Mouse (Mus musculus) gastrocnemius, postnatal 14 days (tissue): ENCODE data around the gene Asic2. TPM values are rescaled to one million over a fixed set of nuclear protein-coding genes. Genes with fewer than 3 reads are reported as not detected.

Source experiments
- DNase-seq: peaks from one replicate; pipeline ENCODE4 v3.0.0; 2021; ENCODE audit warnings: mixed read lengths
- intact Hi-C: fragments of 180-260 bp; cut with DNase I; formaldehyde crosslinking; loops from one replicate; pipeline ENCODE4 v1.15.1; 2025; ENCODE audit warnings: low total_unique reads
- long read RNA-seq, 2 experiments: library from polyadenylated mRNA; stranded (forward); transcript quantifications; one replicate each; pipeline ENCODE4 v2.0.0; 2021
- total RNA-seq, 2 experiments: library from RNA; stranded (reverse); gene quantifications; 2 replicates each; pipeline ENCODE4 v1.2.3; 2021

The Asic2 gene
- under 1 TPM in 1 of 2 experiments, not detected in 1; 0.06 TPM for total RNA-seq
- long read RNA-seq, experiment 1, result 0 reads
- long read RNA-seq, experiment 2, result 0 reads

GRCm38 (mm10) chr11:81968401-81968881 is at the start of gene Asic2:
Gene Asic2 (minus strand): TSS chr11:81968457.
- intact Hi-C loops, result no loop called here
- no peak for DNase-seq

DNA sequence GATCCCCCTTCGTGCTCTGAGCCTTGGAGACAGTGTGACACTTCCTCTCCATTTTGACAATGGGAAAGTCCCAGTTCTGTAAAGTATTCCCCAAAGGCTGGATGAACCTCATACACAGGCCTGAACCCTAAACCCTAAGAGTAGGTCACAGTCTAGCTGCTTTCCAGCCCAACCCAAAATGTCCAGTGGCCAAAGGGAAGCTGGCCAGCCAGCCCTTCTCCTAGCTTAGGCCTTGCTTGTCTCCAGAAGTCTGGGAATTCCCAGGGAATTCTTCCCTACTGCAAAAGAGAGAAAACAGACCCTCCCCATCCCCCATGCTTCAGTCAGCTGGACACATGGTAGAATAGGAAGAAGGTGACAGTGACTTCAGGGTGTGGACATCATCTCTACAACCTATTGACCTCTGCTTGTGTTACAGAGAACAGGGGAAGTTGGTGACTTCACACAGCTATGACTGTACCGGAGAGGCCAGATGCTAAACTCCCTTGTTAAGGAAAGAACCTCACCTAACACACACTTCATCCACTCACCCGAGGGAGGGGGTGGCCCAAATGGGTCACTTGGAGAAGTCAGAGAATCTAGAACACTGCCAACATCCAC is 48.0 kb upstream of the Asic2 start:
- intact Hi-C loops, result no loop called here
- DNase-seq, result peak; percentile 57

GRCm38 (mm10) chr11:82015066-82015465 is 46.8 kb upstream of the Asic2 start:
- intact Hi-C loops, result no loop called here
- DNase-seq, result no peak

- DNase-seq, result no peak
- intact Hi-C loops, result no loop called here
Measured at GRCm38 (mm10) chr11:82013756-82014155, 45.5 kb upstream of the Asic2 start.

DNA sequence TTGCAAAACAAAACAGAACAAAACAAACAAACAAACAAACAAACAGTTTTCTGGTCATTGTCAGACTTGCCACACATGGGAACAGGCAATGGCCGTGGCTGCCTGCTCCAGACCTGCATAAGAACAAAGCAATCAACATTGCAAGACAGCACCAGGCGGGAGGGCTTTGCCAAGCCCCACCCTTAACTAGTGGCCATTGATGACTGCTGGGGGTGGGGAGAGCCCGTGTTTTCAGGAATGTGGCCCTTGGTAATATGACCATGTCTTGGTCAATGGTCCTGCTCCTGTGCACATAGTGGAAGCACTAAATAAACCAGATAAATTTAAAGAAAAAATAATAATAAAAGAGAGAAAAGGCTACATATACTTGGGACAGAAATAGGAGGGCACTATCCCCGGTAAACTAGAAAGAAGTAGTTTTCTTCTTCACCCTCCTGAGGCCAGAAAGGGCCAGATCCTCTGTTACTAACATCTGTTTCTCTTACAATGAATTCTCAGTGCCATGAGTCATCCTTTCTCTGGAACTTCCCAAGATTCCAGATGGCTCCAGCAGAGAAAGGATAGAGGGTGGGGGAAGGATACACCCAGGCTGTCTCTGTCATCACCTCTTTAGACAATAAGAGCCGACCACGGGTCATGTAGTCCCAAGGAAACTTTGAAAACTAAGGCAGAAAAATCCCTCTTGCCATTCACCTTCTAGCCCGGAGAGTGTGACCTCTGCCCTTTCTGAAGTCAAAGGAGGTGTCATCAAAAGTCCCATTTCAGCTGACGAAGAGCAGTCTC is 43.3 kb upstream of the Asic2 start:
- DNase-seq, result no peak
- intact Hi-C loops, result no loop called here

DNA sequence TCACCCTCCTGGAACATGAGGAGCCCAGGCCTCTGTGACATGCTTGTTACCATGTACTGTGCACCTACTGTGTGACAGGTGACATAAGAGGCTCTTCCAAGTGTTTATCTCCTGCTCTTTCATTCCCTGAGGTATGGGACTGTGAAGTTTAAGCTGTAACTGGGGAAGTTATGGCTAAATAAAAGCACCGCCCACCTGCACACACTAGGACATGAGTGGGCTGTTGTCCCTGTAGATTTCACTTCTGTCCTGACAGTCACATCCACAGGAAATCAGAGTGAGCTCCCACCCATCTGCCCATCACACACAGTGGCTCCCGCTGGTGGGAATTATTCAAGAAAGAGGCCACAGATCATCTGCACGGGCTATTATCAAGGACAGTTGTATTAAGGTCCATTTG is 41.9 kb upstream of the Asic2 start:
- no peak for DNase-seq
- intact Hi-C loops, result no loop called here

DNA sequence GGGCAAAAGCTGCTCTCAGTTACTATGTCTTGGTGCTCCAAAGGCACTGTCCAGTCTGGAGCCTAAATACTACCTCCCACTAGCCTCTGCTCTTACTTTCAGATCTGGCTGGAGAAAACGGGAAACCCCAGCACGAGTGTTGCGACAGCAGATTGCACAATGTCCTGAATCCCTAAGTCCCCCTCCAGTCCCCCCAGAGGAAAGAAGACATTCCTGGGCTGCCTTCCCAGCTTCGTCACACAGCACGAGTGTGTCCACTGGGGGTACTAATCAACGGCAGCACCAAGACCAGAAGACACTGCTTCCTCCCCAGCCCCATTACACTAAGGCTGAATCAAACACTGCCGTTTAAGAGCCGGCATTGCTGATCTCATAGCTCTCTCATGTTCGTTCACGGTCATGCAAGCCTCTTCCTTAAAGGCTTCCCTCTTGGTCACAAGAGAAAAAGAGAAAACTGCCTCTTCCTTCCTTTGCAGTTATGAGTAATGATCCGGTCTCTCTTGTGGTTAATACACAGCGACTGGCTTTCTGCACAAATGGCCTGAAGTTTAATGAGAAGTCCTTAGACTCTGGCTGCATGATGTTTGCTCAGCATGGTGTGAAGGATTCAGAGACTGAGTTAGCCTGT is 38.7 kb upstream of the Asic2 start:
- DNase-seq, result peak; percentile 63
- intact Hi-C loops, result no loop called here

DNA sequence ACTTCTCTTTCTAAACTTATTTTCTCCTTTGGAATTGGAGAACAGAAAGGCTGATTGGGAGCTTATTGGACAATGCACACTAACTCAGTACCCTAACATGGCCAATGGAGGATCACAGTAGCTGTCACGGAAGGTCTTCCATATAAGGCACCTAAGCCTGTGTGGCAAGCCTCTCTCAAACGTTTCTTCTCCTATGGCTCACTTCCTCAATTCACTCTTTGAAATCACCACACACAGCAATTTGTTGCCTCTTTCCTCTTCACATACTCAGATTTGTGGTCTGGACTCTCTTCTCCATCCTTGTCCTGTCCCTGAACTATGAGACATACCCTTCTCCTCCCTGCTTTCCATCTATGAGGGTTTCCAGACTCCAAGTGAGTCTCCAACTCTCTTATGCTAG is 36.6 kb upstream of the Asic2 start:
- intact Hi-C loops, result no loop called here
- DNase-seq, result no peak

DNA sequence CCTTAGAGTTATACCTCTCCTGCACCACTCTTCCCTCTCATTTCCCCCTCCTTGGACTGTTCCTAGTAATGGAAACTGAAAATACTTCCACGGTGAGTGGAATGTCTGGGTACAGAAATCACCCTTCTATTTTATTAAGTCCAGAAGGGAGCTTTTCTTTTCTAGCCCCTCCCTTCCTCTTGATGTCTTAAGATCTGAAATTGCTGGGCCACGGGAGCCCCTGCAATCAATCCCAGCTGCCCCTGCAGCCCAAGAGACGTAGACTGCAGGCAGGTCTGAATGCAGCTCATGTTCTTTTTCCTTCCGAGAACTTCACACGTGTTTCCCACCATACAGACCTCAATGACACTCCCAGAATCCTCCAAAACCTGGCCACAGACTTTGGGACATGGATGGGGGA is 32.3 kb upstream of the Asic2 start:
- intact Hi-C loops, result no loop called here

DNA sequence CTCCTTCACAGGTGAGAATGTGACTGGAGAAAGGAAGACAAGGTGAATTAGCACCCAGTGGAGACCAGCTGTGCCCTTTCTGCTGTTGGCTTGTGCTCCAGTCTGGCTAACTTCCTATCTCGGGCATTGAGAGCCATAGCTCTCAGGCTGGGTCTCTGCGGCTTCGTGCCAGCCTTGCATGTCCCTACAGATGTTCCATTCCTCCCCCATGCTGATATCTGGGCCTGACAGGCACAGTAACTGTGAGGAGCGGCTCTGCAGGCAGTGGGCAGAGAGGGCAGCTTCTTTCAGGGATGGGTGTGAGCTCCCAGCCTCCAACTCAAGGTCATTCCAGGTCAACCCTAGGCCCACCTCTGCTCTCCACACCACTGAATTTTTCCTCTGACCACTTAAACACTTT is 31.2 kb upstream of the Asic2 start:
- no peak for DNase-seq
- intact Hi-C loops, result loop anchor here (5.0 kb wide), 1 partner anchor 48 kb away; the partner anchor contains the start of gene Ccl7

More for the DNA sequence above, 32.3 kb upstream of the Asic2 start:
- DNase-seq, result no peak

DNA sequence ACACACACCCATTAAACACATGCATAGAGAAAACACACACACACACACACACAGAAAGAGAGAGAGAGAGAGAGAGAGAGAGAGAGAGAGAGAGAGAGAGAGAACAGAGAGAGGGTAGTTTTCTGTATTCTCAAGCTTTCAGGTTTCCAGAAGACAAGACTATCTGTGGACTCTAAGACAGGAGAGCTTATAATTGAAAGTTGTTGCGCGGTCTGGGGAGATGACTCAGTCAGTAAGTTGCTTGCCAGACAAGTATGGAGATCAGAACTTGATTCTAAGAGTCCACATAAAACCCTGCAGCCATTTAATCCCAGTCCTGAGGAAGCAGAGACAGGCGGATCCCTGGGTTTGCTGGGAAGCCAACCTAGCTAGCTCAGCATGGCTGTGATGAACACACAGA is 30.4 kb upstream of the Asic2 start:
- intact Hi-C loops, result loop anchor here (5.0 kb wide), 1 partner anchor 49 kb away; the partner anchor contains the start of gene Ccl7
- no peak for DNase-seq

GRCm38 (mm10) chr11:81997085-81997484 is 28.8 kb upstream of the Asic2 start:
- intact Hi-C loops, result loop anchor here (5.0 kb wide), 1 partner anchor 50 kb away; the partner anchor contains the start of gene Ccl7
- DNase-seq, result no peak

DNA sequence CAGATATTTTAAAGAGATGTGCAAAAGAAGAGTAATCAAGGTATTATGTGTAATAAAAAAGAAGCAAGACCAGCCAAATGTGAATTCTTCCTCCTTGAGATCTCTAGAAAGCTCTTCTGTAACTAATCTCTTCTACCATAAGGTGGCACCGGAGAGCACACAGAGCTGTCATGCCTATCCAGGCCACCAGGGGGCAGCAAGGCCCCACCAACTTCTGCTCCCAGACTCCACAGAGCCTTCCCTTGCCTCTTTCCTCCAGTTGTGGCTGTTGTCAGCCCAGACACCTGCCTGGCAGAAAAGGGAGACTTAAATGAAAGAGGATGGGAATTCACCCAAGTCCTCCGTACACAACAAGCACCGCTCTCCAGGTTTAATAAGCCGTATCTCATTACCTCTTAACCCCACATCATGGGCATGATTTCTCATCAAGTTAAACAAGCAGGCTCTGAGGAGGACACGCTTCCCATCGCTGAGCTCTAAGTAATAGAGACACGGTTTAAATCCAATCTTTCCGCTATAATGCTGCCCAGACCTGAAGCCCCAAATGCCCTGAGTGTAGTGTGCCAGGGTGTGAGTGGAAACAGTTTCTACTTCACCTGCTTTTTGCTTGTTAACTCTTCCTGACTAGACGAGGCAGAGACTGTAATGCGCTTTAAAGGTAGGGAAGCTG is 28.1 kb upstream of the Asic2 start:
- intact Hi-C loops, result loop anchor here (5.0 kb wide), 1 partner anchor 51 kb away; the partner anchor contains the start of gene Ccl7
- DNase-seq, result peak; percentile 63

DNA sequence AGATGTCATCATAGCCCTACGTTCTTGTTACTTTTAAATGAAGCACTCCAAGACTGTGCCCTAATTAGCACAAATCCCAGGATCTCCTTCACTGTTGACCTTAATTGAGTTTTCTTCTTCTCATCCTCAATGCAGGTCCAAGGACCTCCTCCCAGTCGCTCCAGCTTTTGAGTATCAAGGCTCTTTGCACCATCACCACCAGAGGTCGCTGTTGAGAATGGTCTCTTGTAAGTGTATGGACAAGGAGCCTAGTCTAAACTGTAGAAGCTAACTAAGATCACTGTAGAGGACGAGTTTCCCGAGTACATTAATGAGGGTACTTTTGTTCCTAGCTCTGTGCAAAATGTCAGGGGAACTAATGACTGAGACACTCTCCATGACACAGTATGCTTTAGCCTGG is 14.9 kb upstream of the Asic2 start:
- DNase-seq, result peak; percentile 49
- intact Hi-C loops, result loop anchor here (5.0 kb wide), 1 partner anchor 194 kb away; no protein-coding TSS in a partner anchor

- peak; percentile 23 for DNase-seq
- intact Hi-C loops, result loop anchor here (5.0 kb wide), 1 partner anchor 195 kb away; no protein-coding TSS in a partner anchor
Measured at GRCm38 (mm10) chr11:81982191-81982590, 13.9 kb upstream of the Asic2 start.

DNA sequence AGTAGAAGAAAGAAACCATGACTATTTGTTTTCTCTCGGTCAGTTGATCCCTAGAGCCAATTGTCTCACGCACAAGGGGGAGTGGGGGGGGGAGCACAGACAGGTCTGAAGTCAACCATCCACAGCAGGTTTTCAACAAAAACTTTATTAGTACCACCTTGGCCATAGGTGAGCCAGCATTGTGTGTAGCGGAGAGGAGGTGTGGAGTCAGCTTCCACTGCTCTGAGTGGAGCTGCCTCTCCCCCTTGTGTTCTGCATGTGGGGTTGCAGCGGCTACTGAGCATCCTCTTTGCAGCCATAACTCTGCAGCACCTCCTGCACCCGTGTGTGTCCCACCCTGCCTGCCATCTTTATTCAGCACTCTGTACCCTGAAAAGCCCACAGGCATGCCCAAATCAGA is 6.3 kb upstream of the Asic2 start:
- intact Hi-C loops, result loop anchor here (10.0 kb wide), 1 partner anchor 340 kb away; no protein-coding TSS in a partner anchor
- DNase-seq, result no peak

DNA sequence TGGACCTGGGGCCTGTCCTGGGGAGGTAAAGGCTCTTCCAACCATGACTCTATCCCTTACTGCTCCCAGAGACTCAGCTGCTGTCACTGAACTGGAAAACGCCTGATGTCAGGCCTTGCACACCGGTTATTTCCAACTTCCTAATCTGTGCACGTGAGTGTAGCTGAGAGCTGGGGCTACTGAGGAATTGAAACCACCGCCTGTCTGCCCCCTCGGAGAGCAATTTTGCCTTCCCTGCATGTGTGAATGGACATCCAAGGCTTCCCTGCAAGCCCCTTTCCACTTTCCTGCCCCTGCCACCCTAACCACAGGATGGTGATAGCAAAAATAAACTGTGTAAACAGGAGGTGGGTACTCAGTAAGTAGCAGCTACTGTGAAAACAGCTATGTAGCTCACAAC is 5.4 kb upstream of the Asic2 start:
- intact Hi-C loops, result loop anchor here (10.0 kb wide), 1 partner anchor 339 kb away; no protein-coding TSS in a partner anchor
- no peak for DNase-seq

GRCm38 (mm10) chr11:81972044-81972443 is 3.8 kb upstream of the Asic2 start:
- DNase-seq, result no peak
- intact Hi-C loops, result loop anchor here (10.0 kb wide), 1 partner anchor 337 kb away; no protein-coding TSS in a partner anchor

DNA sequence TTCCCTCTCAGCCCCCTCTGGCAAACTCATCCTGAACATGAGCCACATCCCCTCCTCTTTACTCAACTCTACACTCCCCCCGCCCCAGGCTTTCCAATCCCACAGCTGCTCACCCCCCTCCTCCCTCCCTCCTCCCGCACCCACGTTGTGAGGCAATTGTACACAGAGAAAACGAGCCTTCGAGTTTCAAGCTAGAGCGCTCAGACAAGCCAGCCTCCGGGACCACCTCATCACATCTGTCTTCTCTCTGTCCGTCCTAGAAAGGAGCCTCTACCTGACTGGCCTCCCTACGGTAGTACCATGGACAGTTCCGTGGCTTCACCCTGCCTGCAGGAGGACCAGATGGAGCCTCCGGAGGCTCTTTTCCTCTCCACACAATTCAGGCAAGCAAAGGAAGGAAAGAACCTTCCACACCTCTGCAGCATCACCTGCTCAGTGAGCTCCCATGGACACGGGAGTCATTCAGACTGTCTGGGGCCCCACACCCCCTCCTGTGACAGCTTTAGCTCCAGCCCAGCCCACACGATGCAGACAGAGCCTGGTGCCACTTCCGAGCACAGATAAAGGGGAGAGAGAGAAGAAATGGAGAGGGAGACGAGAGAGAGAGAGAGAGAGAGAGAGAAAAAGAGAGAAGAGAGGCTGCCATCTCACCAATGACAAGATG is 1.5 kb downstream of the Asic2 start:
- no peak for DNase-seq
- intact Hi-C loops, result no loop called here
